Mouse (Mus musculus) macrophage (primary cell): ENCODE measurements around the gene Ncam1. TPM values are rescaled to one million over a fixed set of nuclear protein-coding genes. Genes with fewer than 3 reads are reported as not detected.

Source experiments
- H3K27ac ChIP-seq: fragments of 350-480 bp; formaldehyde crosslinking; 2 replicates; pipeline ENCODE4 v1.9.0; 2021
- H3K36me3 ChIP-seq: fragments of 350-480 bp; formaldehyde crosslinking; 2 replicates; pipeline ENCODE4 v1.9.0; 2021; ENCODE audit errors: inconsistent target
- H3K4me3 ChIP-seq: fragments of 350-480 bp; formaldehyde crosslinking; 2 replicates; pipeline ENCODE4 v1.9.0; 2021; ENCODE audit errors: inconsistent target
- H3K79me2 ChIP-seq: fragments of 350-480 bp; formaldehyde crosslinking; 2 replicates; pipeline ENCODE4 v1.9.0; 2021; ENCODE audit errors: inconsistent target
- WGBS: methylation state at CpG from one replicate; pipeline ENCODE4 v1.1.7; 2026; ENCODE audit warnings: inconsistent platforms; ENCODE audit not compliant: missing documents; 5-methylcytosine and 5-hydroxymethylcytosine counted together
- polyA plus RNA-seq: library from polyadenylated mRNA; stranded (reverse); fragments of 250-400 nt; gene quantifications from 3 replicates; pipeline ENCODE4 v1.2.4, GENCODE M21; 2018; ENCODE audit warnings: inconsistent platforms

The Ncam1 gene
- polyA plus RNA-seq, 1 experiment from 2014 or later, result 0.06 TPM

DNA sequence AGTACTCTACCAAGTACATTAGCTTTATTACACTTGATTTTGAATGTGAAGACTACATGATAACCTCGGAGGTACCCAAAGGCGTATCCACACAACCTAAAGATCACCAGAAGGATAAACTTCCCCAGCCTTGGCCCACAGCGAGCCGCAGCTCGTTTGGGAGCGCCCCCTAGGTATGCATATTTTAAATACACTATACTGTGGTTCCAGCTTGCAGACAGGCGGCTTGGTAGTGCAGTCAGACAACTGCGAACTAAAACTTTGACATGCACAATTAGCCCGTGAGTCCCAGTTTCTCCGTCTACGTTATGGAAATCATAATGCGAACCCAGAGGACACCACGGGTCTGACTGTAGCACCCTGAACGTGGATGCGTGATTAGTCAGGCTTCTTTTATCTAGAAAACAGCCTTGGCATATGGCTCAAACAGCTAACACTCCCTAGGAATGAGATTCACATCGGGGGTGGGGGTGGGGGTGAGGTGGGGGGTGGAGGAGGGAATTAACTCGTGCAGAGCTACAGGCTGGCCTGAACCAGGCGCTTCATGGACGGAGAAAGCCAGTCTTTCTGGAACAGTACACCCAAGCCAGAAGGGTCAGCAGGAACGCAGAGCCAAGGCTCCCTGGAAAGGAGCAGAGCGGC is 313.4 kb downstream of the Ncam1 start:
- WGBS, result 5% methylated on average over 20 of the region's 21 CpGs
- Histone ChIP-seq H3K4me3 (peak overlapping the region; percentile 83), H3K27ac (peak overlapping the region; percentile 38), H3K79me2 (no peaks in the 10 kb centered on the region), H3K36me3 (no peaks in the 10 kb centered on the region)

DNA sequence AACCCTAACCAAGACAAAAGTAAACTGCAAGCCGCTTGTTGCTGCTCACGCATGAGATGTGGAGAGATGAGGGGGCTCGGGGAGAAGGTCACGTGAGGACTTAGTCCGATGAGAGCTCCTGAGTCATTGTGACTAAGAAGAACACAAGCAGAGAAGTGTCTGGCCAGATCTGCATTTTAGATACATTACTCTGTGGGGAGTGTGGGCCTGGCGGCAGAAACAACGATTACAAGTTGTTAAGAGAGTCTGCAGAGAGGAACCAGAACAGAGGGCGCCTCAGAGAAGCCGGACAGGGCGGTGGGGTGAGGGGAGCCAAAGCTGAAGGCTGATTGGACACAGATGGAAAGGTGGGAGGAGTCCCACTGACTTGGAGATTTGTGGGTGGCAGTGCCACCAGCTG is 315.4 kb downstream of the Ncam1 start:
- Histone ChIP-seq H3K36me3 (no peaks in the 10 kb centered on the region), H3K4me3 (no peak overlapping the region), H3K79me2 (no peaks in the 10 kb centered on the region), H3K27ac (peak overlapping the region; percentile 22)
- 18% methylated on average over 10 of the region's 10 CpGs for WGBS

DNA sequence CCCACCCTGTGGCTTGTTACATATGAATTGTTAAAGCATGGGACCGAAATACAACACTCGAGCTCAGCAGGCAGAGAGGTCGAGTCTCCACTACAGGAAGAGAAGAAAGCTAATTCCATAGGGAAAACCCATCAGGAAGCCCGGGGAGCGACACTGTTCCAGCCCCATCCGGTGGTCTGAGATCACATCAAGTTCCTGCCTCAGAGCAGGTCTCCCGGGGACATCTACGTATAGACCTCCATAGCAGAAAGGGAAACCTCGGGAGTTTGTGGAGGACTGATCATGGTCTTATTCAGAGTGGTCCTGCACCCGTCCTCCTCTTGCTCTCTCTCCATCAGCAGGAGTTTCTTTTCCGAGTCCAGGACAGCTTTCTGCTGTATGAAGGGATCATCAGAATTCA is 326.6 kb downstream of the Ncam1 start:
- WGBS, result 80% methylated on average over 11 of the region's 11 CpGs
- Histone ChIP-seq H3K36me3 (no peaks in the 10 kb centered on the region), H3K4me3 (no peak overlapping the region), H3K27ac (no peak overlapping the region), H3K79me2 (no peaks in the 10 kb centered on the region)

DNA sequence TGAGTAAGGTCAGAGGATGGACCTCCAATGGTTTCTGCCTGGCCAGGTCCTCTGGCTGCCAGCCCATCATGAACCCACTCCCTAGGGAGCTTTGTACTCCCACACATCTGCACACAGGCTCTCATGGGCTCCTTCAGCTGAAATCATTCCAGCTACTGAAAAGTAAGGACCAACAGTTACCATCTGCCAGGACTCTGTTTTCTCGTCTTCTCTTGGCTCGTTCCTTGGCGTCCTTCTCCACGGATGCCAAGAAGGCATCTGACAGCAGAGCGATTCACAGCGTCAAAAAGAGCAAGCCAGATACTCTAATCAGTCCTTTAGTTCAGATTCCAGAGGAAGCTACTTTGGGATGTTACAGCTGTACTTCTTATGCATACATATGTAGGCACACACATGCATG is 327.8 kb downstream of the Ncam1 start:
- Histone ChIP-seq H3K27ac (no peak overlapping the region), H3K36me3 (no peaks in the 10 kb centered on the region), H3K4me3 (no peak overlapping the region), H3K79me2 (no peaks in the 10 kb centered on the region)
- 96% methylated on average over 6 of the region's 6 CpGs for WGBS

DNA sequence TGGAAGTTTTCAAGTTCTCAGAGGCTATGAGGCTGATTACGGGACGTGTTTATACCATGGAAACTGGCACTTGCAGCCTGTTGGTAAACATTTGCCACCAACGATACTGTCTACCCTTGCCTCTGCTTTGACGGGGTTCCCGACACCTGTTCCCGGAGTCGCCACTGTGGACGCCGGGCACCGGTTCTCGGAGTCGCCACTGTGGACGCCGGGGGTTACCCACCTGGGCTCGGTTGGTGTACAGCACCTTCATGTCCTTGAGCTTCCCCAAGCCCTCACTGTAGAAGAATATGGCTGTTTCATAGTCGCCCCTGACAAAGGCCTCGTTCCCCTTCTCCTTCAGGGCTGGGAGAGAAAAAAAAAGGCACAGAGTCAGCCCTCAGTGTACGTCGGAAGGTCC is 328.7 kb downstream of the Ncam1 start:
- H3K79me2 ChIP-seq, result no peaks in the 10 kb centered on the region
- no peak overlapping the region for H3K4me3 ChIP-seq
- 94% methylated on average over 19 of the region's 19 CpGs for WGBS
- no peaks in the 10 kb centered on the region for H3K36me3 ChIP-seq
- no peak overlapping the region for H3K27ac ChIP-seq

- Histone ChIP-seq H3K4me3 (no peak overlapping the region), H3K27ac (no peak overlapping the region), H3K79me2 (no peaks in the 10 kb centered on the region), H3K36me3 (no peaks in the 10 kb centered on the region)
- WGBS, result 88% methylated on average over 3 of the region's 3 CpGs
Measured at GRCm38 (mm10) chr9:49456136-49456535, 342.6 kb downstream of the Ncam1 start.

DNA sequence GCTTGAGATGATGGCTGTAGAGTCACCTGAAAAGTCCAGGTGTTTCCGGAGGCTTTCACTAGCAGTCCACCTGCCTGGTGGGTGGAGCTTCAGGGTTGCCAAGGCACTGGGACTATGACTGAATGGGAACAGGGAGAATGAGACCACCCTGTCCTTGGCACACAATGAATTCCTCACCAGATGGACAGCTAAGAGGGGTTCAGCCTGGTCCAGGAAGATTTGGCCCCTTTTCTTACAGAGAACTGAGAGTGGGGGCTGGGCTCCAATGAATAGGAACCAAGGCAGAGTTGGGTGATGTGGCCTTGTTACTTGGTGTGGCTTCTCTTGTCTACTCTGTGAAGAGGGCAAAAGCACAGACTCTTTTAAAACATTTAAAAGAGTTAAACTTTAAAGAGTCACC is 346.3 kb downstream of the Ncam1 start:
- no peak overlapping the region for H3K4me3 ChIP-seq
- WGBS, result 100% methylated on average over 1 of the region's 1 CpGs
- H3K36me3 ChIP-seq, result no peaks in the 10 kb centered on the region

More for the DNA sequence above, 346.3 kb downstream of the Ncam1 start:
- H3K27ac ChIP-seq, result no peak overlapping the region
- no peaks in the 10 kb centered on the region for H3K79me2 ChIP-seq
